Mouse (Mus musculus) cortical plate, adult 2 months (tissue): ENCODE data around the gene Dscam. TPM values are rescaled to one million over a fixed set of nuclear protein-coding genes. Genes with fewer than 3 reads are reported as not detected.

Experiments used
- H3K27ac ChIP-seq: fragments of 200-500 bp; 2 replicates; pipeline ENCODE4 v1.5.1; 2012; ENCODE audit warnings: low read length, control low read depth, inconsistent platforms; ENCODE audit not compliant: insufficient read depth
- H3K4me1 ChIP-seq: fragments of 200-500 bp; 2 replicates; pipeline ENCODE4 v1.6.1; 2011; ENCODE audit warnings: low read length; ENCODE audit not compliant: control insufficient read depth, insufficient read depth
- H3K4me3 ChIP-seq: fragments of 200-500 bp; 2 replicates; pipeline ENCODE4 v1.5.1; 2011; ENCODE audit warnings: mild to moderate bottlenecking, low read length, control low read depth; ENCODE audit not compliant: insufficient read depth
- CTCF ChIP-seq: fragments of 200-500 bp; IDR thresholded peaks from 2 replicates; pipeline ENCODE4 v1.5.1; 2011; ENCODE audit warnings: mild to moderate bottlenecking, control low read depth, low read length; ENCODE audit not compliant: insufficient read depth; ENCODE audit errors: extremely low read depth
- POLR2A ChIP-seq: fragments of 200-500 bp; IDR thresholded peaks from 2 replicates; pipeline ENCODE4 v1.6.1; 2011; ENCODE audit warnings: mild to moderate bottlenecking, low read length, control low read depth; ENCODE audit not compliant: insufficient read depth; ENCODE audit errors: extremely low read depth
- polyA plus RNA-seq: library from polyadenylated mRNA; depleted of rRNA; stranded (reverse); fragments of >200 nt; gene quantifications from 2 replicates; pipeline ENCODE4 v1.2.3, GENCODE M21; 2012; rRNA removed

Gene Dscam
- 20.4 and 21.8 TPM in 2 replicates for polyA plus RNA-seq

DNA sequence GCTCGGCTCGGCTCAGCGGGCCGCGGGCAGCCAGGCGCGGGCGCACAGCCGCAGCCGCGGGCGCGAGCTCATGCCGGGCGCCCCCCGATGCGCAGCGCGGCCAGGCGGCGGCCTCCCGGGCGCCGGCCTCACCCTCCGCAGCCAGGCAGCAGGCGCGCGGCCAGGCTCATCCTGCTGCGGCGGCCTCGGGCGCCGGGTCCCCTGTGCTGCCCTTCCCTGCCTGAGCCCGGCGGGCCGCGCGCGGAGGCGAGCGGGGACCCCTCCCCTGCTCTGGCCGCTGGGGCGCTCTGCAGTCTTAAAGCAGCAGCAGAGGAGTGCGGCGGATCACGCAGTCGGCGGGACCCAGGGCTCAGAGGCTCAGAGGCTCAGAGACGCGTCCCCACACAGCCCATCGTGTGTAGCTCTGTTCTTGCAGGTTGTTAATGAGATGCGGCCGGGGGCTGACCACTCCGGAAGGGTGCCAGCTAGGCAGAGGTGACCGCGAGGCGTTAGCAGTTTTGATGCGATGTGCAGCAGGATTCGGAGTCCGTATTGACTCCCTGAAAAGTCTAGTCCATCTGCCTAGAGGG lies at the start of gene Dscam:
Gene Dscam, minus strand, starts transcription at position 240 of the 569 bp plus-strand sequence.
- Histone ChIP-seq H3K4me3 (peak within 1 kb of the TSS; percentile 65), H3K27ac (peak within 1 kb of the TSS; percentile 99)

GRCm38 (mm10) chr16:97219381-97219780 lies 48.8 kb upstream of the Dscam start:
- no peak overlapping the region for H3K27ac ChIP-seq
- no peaks in the 10 kb centered on the region for H3K4me1 ChIP-seq
- H3K4me3 ChIP-seq: no peak overlapping the region
- TF ChIP-seq POLR2A (no peak), CTCF (no peak)

More for the DNA sequence above, at the start of gene Dscam:
- TF ChIP-seq POLR2A: 0 out of 2 replicates have a peak, but pooled peaks have one; percentile 11
- no peak for TF ChIP-seq CTCF
- H3K4me1 ChIP-seq: peaks cover 3% of the 10 kb centered on the region; the same call in 1 of the 2 replicates

- no peak overlapping the region for H3K4me3 ChIP-seq
- no peaks in the 10 kb centered on the region for H3K4me1 ChIP-seq
- H3K27ac ChIP-seq: no peak overlapping the region
- TF ChIP-seq POLR2A: no peak
- no peak for TF ChIP-seq CTCF
These were observed 39.4 kb upstream of the Dscam start for GRCm38 (mm10) chr16:97209997-97210396.

GRCm38 (mm10) chr16:97208276-97208675 lies 37.7 kb upstream of the Dscam start:
- no peak for TF ChIP-seq POLR2A
- no peak for TF ChIP-seq CTCF
- no peak overlapping the region for H3K27ac ChIP-seq
- H3K4me3 ChIP-seq: no peak overlapping the region
- no peaks in the 10 kb centered on the region for H3K4me1 ChIP-seq

DNA sequence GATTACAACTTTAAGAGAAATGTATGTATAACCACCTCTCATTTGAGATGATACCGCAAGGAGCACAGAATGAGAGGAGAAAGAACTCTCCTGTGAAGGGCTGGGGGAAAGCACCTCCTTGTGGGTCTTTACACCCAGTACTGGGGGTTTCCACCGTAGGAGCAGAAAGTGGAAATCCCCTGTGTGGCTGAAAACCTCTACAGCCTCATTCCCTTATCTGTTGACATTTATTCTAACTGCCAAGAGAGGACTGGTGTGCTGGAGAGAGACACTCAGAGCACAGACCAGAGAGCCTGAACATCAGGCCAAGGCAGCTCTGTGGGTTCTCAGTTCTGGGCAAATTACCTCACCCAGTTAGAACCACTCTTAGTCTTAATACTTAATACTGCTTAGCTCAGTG lies 33.5 kb upstream of the Dscam start:
- TF ChIP-seq POLR2A (no peak), CTCF (no peak)
- H3K27ac ChIP-seq: no peak overlapping the region

DNA sequence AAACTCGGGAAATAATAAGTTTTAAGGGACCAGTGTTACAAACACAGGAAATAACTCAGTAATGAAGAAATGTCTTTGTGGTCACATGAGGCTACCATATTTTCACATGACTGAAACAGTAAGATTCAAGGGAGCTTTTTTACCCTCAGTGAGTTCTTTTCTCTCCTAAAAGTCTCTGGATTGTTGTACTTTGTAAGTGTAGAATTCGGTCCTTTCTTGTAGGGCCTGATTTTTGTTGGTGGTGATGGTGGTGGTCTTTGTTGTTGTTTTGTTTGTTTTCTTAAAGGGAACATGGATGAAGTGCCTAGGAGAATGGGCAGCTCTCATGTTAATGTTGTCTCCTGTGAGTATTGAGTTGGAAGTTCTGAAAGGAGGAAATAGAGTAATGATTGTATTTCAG lies 33.0 kb upstream of the Dscam start:
- H3K4me1 ChIP-seq: no peaks in the 10 kb centered on the region
- TF ChIP-seq POLR2A (no peak), CTCF (no peak)
- no peak overlapping the region for H3K27ac ChIP-seq
- no peak overlapping the region for H3K4me3 ChIP-seq

More for the DNA sequence above, 33.5 kb upstream of the Dscam start:
- H3K4me3 ChIP-seq: no peak overlapping the region
- H3K4me1 ChIP-seq: no peaks in the 10 kb centered on the region

DNA sequence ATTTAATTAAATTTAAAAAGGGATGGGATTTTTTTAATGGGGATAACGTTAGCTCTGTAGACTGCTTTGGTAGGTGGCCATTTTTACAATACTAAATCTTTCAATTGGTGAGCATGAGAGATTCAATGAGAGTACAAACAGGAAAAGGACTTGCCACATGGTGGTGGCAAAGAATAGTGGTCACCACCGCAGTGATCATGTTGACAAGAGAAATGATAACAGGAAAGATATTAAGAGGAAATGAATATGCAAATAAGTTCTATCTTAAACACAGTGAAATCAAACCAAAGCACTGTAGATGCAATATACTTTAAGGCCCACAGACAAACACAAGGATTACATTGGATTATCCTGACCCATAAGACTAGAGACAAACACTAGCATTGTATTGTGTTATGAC lies 24.1 kb upstream of the Dscam start:
- TF ChIP-seq POLR2A (no peak), CTCF (no peak)
- Histone ChIP-seq H3K27ac (no peak overlapping the region), H3K4me1 (no peaks in the 10 kb centered on the region), H3K4me3 (no peak overlapping the region)

DNA sequence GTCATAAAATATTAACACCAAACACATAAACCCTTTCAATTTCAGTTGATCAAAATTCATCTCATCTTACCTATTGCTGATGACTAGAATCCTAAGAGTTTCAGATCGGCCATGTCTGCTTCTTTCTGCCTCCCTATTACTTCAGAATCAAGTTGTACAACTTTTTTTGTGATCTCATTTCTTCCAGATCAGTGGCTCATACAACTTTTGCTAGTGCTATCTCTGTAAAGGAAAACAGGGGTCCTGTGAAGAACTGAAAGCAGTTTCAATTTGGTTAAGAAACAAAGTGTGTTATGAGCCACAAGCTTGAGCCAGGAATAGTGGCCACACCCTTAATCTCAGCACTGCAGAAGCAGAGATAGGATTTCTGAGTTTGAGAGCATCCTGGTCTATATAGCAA lies 23.6 kb upstream of the Dscam start:
- no peak overlapping the region for H3K4me3 ChIP-seq
- H3K4me1 ChIP-seq: no peaks in the 10 kb centered on the region
- H3K27ac ChIP-seq: no peak overlapping the region
- TF ChIP-seq CTCF (no peak), POLR2A (no peak)

- no peak for TF ChIP-seq CTCF
- Histone ChIP-seq H3K4me3 (no peak overlapping the region), H3K27ac (no peak overlapping the region), H3K4me1 (no peaks in the 10 kb centered on the region)
These were observed 21.7 kb upstream of the Dscam start for GRCm38 (mm10) chr16:97192296-97192695.

GRCm38 (mm10) chr16:97190604-97191003 lies 20.1 kb upstream of the Dscam start:
- no peaks in the 10 kb centered on the region for H3K4me1 ChIP-seq
- no peak overlapping the region for H3K27ac ChIP-seq
- H3K4me3 ChIP-seq: no peak overlapping the region
- no peak for TF ChIP-seq POLR2A
- no peak for TF ChIP-seq CTCF

- TF ChIP-seq CTCF (no peak), POLR2A (peak; percentile 51; the same call in 1 of the 2 replicates)
- Histone ChIP-seq H3K4me3 (no peak overlapping the region), H3K27ac (peak overlapping the region; percentile 49; the same call in 1 of the 2 replicates), H3K4me1 (peaks cover 3% of the 10 kb centered on the region; the same call in 1 of the 2 replicates)
These were observed 948 bp upstream of the Dscam start for GRCm38 (mm10) chr16:97171500-97171899.
